Mouse (Mus musculus): Measurements from ENCODE around the gene Olfm2.

The Olfm2 gene

GRCm38 (mm10) chr9:20652260-20652658 lies 93.9 kb downstream of the Olfm2 start:
- DNase-seq = no peak

- peak; percentile 95 for DNase-seq
These were observed 94.4 kb downstream of the Olfm2 start, which contains the start of gene Pin1 for GRCm38 (mm10) chr9:20651602-20652259. Pin1 (plus strand) TSS chr9:20652095.

GRCm38 (mm10) chr9:20645121-20645520 lies 101.0 kb downstream of the Olfm2 start:
- no peak for DNase-seq

- DNase-seq = peak; percentile 76
These were observed 101.6 kb downstream of the Olfm2 start, which contains the start of gene Fbxl12 for GRCm38 (mm10) chr9:20644360-20645081. Fbxl12 (minus strand) TSS chr9:20644767.

DNA sequence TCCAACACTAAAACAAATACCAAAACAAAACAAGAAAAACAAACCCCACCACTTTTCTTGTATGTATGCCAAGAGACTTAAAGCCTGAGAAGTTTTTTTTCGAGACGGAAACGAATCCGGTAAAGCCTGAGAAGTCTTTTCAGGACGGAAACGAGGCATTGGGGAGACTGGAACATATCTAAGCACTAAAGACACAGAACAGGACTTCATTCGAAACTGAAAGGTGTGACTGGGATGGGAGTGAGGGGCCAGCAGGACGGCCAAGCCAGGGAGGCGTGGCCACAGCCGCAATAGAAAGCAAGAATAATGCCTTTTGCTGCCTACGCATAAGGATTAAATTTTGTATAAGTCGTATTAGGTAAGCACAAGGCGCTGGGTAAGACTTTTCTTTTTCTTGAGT lies 102.4 kb downstream of the Olfm2 start:
- peak; percentile 35 for DNase-seq

DNA sequence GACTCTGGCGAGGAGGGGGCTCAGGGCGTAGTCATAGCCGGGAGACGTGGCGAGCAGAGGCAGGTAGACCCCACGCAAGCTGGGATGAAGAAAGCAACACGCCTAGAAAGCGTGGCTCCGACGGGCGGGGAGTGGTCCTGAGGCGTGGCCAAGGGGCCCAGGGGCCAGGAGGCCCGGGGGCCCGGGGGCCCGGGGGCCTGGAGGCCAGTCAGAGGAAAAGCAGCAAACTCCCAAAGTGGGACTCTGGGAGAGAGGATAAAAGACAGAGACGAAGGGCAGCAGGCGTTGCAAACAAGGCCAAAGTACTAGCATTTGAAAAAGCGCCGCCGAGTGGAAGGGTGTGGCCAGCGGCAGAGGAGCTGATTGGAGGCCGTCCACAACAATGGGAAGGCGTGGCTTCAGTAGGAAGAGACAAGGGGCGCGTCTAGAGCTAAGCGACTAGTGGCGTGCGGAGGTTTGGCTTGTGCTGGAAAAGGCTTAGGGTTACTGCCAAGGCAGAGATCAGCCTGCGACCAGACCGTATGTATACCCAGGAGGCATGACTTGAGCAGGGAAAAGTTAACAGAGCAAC lies 103.2 kb downstream of the Olfm2 start:
- peak; percentile 92 for DNase-seq

DNA sequence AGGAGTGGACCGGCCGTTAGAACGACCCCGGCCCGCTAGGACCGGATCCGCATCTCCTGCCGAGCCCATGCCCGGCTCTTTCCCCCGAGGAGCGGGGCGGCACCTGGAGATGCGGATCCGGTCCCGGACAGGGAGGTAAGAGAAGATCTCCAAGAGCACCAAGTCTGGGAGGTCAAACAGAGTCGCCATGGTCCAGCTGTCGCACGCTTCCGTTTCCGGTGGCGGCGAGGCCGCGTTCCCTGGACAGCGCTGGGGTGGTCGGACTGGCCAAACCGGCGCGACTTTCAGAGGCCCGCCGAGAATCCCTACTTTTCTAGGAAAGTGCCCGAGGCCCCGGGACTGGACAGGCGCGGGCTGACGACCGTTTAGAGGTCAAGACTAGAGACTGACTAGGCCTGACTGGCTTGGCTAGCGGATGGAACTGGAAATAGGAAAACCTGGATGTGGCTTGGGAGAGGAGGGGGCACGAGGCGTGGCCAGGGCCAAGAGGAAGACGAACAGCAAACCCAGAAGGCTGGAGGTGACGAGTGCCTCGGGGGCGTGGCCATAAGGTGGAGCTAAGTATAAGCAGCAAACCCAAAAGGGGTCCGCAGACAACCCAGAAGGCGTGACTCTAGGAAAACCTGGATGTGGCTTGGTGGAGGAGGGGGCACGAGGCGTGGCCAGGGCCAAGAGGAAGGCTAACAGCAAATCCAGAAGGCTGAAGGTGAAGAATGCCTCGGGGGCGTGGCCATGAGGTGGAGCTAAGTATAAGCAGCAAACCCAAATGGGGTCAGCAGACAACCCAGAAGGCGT lies 103.9 kb downstream of the Olfm2 start, which contains the start of gene Ubl5:
TSS of gene Ubl5 (plus strand) at position 778 of the 795 bp plus-strand sequence.
- DNase-seq = peak; percentile 98

DNA sequence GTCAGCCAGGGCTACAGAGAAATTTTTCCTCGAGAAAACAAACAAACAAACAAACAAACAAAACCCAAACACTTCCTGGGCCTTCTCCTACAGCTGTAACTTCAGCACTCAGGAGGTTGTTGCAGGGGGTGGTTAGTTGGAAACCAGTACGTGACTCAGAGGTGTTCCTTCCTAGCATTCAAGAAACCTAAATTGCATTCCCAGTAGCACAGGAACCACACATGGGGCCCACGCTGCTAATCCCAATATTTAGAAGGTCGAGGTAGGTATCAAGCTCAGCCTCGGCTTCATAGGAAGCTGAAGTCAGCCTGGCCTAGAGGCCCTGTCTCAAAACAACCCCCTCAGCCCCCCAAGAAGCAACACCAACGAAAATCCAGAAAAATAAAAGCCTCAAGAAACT lies 104.6 kb downstream of the Olfm2 start:
- DNase-seq = peak; percentile 45

DNA sequence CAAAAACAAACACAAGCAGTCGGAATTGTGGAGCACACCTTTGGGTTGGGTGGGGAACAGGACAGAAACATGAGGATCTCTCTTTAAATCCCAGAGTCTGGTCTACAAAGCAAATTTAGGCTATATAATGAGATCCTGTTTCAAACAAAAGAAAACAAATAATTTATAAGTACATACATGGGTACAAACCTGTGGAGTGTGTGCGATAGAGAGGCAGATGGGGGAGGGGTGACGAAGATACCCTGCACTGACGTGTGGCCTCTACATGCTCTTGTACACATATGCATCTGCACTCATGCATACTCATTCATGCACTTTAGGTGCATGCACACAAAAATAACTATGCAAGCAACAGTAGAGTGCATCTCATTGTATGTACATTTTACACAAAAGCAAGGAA lies 106.7 kb downstream of the Olfm2 start:
- DNase-seq = peak; percentile 68

DNA sequence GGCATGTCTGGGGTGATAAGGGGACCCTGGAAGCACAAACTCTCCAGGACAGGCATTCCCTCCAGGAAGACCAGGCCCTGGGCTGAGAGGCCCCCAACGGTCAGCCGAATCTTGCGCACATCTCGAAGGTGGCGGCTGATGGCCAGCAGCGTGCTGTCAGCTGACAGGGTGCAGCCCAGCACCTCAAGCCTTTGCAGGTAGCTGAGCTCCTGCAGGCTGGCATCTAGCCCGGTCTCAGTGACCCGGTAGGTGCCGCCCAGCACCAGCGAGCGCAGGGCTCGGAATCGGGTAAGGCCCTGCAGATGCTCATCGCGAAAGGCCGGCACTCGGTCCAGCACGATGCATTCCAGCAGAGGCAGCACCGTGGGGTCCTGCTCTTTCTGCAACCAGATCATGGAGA lies 107.6 kb downstream of the Olfm2 start:
- DNase-seq = no peak

GRCm38 (mm10) chr9:20636790-20637189 lies 109.4 kb downstream of the Olfm2 start:
- no peak for DNase-seq

GRCm38 (mm10) chr9:20636256-20636655 lies 109.9 kb downstream of the Olfm2 start:
- peak; percentile 87 for DNase-seq

GRCm38 (mm10) chr9:20635676-20636075 lies 110.5 kb downstream of the Olfm2 start:
- peak; percentile 65 for DNase-seq

DNA sequence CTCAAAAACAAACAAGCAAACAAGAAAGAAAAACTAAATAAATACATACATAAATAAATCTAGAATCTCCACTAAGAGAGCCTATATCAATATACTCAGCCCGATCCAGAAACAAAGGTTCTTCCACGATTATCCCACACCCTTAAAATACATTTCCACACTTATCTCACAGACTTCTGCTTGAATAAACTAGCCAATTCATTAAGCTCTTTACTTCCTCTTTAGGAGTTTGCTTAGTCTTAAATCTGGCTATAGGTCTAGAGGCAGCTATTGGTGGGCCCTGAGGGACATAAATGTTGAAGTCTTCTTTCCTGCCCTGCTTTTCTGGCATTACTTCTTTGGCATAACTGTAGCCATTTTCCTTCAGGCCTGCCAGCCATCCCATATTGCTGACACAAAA lies 114.8 kb downstream of the Olfm2 start:
- no peak for DNase-seq
